Mouse (Mus musculus): Measurements from ENCODE around the gene Ssr2.
"Not testable (repeated sequence)": the region's sequence is repeated elsewhere in the genome, so short reads cannot be mapped to it uniquely, and the experiment has no call there.

GRCm38 (mm10) chr3:88605666-88606065, 30.0 kb downstream of the Ssr2 start, which contains the start of gene Arhgef2:
- TF ChIP-seq POLR2A (IDR thresholded peaks at IDR 0.05; ENCODE audit: extremely low read depth, insufficient read depth, low read length); CTCF (IDR thresholded peaks at IDR 0.05; ENCODE audit: low read depth, low read length): not testable (repeated sequence)

Data from liver, adult 2 months (tissue).